Mouse (Mus musculus) forebrain, embryonic 10.5 days (tissue): ENCODE results near the gene Ces3a. TPM values are rescaled to one million over a fixed set of nuclear protein-coding genes. Genes with fewer than 3 reads are reported as not detected.

Source experiments
- DNase-seq: peaks from one replicate; pipeline ENCODE4 v3.0.0-alpha.2; 2017; ENCODE audit warnings: low spot score; ENCODE audit errors: extremely low spot score
- H3K27ac ChIP-seq: fragments of 300-500 bp; sonication (generic); 2 replicates; pipeline ENCODE4 v1.5.1; 2016; ENCODE audit warnings: mild to moderate bottlenecking
- H3K27me3 ChIP-seq: fragments of 300-500 bp; sonication (generic); 2 replicates; pipeline ENCODE4 v1.6.1; 2016; ENCODE audit warnings: mild to moderate bottlenecking; ENCODE audit not compliant: poor library complexity, severe bottlenecking
- H3K36me3 ChIP-seq: fragments of 300-500 bp; sonication (generic); replicated peaks from 2 replicates; pipeline ENCODE4 v1.6.1; 2016; ENCODE audit warnings: mild to moderate bottlenecking, moderate library complexity
- H3K4me1 ChIP-seq: fragments of 300-500 bp; sonication (generic); 2 replicates; pipeline ENCODE4 v1.6.1; 2016
- H3K4me3 ChIP-seq: fragments of 300-500 bp; sonication (generic); 2 replicates; pipeline ENCODE4 v1.5.1; 2016; ENCODE audit warnings: mild to moderate bottlenecking, moderate library complexity
- H3K9me3 ChIP-seq: fragments of 300-500 bp; sonication (generic); 2 replicates; pipeline ENCODE4 v1.6.1; 2016; ENCODE audit warnings: mild to moderate bottlenecking, moderate library complexity
- WGBS: fragments of 180-500 bp; shearing (Covaris S2); methylation state at CpG from one replicate; pipeline ENCODE4 v1.1.7; 2016; 5-methylcytosine and 5-hydroxymethylcytosine counted together
- polyA plus RNA-seq: library from polyadenylated mRNA; unstranded; fragments of >200 nt; fragmentation: Nextera tagmentation; extraction: Ambion mirVana; gene quantifications from 2 replicates; pipeline ENCODE4 v1.2.1, GENCODE M21; 2016

Gene Ces3a
- polyA plus RNA-seq, 1 experiment from 2014 or later: not detected

GRCm38 (mm10) chr8:105104220-105104619, 55.8 kb downstream of the Ces3a start:
- H3K27ac ChIP-seq: no peak overlapping the region
- WGBS: 83% methylated on average over 3 of the region's 3 CpGs
- H3K27me3 ChIP-seq: no peaks in the 10 kb centered on the region
- DNase-seq: no peak
- no peaks in the 10 kb centered on the region for H3K4me1 ChIP-seq
- no peak overlapping the region for H3K4me3 ChIP-seq
- H3K36me3 ChIP-seq: no peaks in the 10 kb centered on the region
- H3K9me3 ChIP-seq: no peaks in the 10 kb centered on the region

Other genes starting within 250 kb of the Ces3a start
- 0.07 and 0.19 TPM in 2 replicates for gene Ces2b, start 217.0 kb upstream of the Ces3a start, polyA plus RNA-seq
- not detected in 2 replicates for gene Ces2c, start 201.5 kb upstream of the Ces3a start, polyA plus RNA-seq
- not detected in 2 replicates for gene Ces2e, start 122.3 kb upstream of the Ces3a start, polyA plus RNA-seq
- gene Ces2f, start 101.2 kb upstream of the Ces3a start, polyA plus RNA-seq: not detected in 2 replicates
- not detected in 2 replicates for gene Ces2g, start 86.9 kb upstream of the Ces3a start, polyA plus RNA-seq
- not detected in 2 replicates for gene Ces2h, start 47.7 kb upstream of the Ces3a start, polyA plus RNA-seq
- not detected in 2 replicates for gene Ces3b, start 35.2 kb downstream of the Ces3a start, polyA plus RNA-seq
- not detected in 2 replicates for gene Ces4a, start 83.2 kb downstream of the Ces3a start, polyA plus RNA-seq
- 51.8 and 52.1 TPM in 2 replicates for gene Cbfb, start 122.1 kb downstream of the Ces3a start, polyA plus RNA-seq
- gene D230025D16Rik, start 176.5 kb downstream of the Ces3a start, polyA plus RNA-seq: 23.0 and 24.4 TPM in 2 replicates
- gene B3gnt9, start 206.6 kb downstream of the Ces3a start, polyA plus RNA-seq: 1.4 and 2.1 TPM in 2 replicates
- gene Tradd, start 216.0 kb downstream of the Ces3a start, polyA plus RNA-seq: 13.4 and 13.9 TPM in 2 replicates
- gene Fbxl8, start 216.0 kb downstream of the Ces3a start, polyA plus RNA-seq: 0.55 and 0.91 TPM in 2 replicates
- not detected in 2 replicates for gene Hsf4, start 221.2 kb downstream of the Ces3a start, polyA plus RNA-seq
- 0.57 and 0.99 TPM in 2 replicates for gene Nol3, start 227.5 kb downstream of the Ces3a start, polyA plus RNA-seq
- gene 4931428F04Rik, start 241.3 kb downstream of the Ces3a start, polyA plus RNA-seq: 16.5 and 19.8 TPM in 2 replicates
- 11.5 and 11.6 TPM in 2 replicates for gene Exoc3l, start 247.5 kb downstream of the Ces3a start, polyA plus RNA-seq
- gene E2f4, start 249.1 kb downstream of the Ces3a start, polyA plus RNA-seq: 136 and 144 TPM in 2 replicates